Mouse (Mus musculus) right cerebral cortex, adult 18-20 months (tissue): ENCODE results near the gene Acad11.

ENCODE experiments used
- DNase-seq: peaks from one replicate; pipeline ENCODE4 v3.0.0; 2022; ENCODE audit warnings: mixed read lengths

Acad11 gene

GRCm38 (mm10) chr9:104063244-104063961 is at the start of gene Acad11:
Acad11 (plus strand) TSS chr9:104063377.
- peak; percentile 86 for DNase-seq

GRCm38 (mm10) chr9:104014526-104014925 is 48.7 kb upstream of the Acad11 start:
- DNase-seq: no peak

GRCm38 (mm10) chr9:104021026-104021425 is 42.2 kb upstream of the Acad11 start:
- DNase-seq: no peak

- DNase-seq: no peak
These were observed 36.0 kb upstream of the Acad11 start for GRCm38 (mm10) chr9:104027186-104027585.

- DNase-seq: no peak
These were observed 33.3 kb upstream of the Acad11 start for GRCm38 (mm10) chr9:104029861-104030260.

GRCm38 (mm10) chr9:104034231-104034630 is 28.9 kb upstream of the Acad11 start:
- no peak for DNase-seq

- DNase-seq: no peak
These were observed 28.5 kb upstream of the Acad11 start for GRCm38 (mm10) chr9:104034718-104035117.

GRCm38 (mm10) chr9:104035261-104036015 is 27.7 kb upstream of the Acad11 start:
- DNase-seq: peak; percentile 69

GRCm38 (mm10) chr9:104038266-104038665 is 24.9 kb upstream of the Acad11 start:
- no peak for DNase-seq

- no peak for DNase-seq
These were observed 24.0 kb upstream of the Acad11 start for GRCm38 (mm10) chr9:104039031-104039695.

GRCm38 (mm10) chr9:104039742-104040141 is 23.4 kb upstream of the Acad11 start:
- no peak for DNase-seq

GRCm38 (mm10) chr9:104040362-104040761 is 22.8 kb upstream of the Acad11 start, which contains the start of gene Gm28305:
Gm28305 (plus strand) TSS chr9:104040662.
- no peak for DNase-seq

- DNase-seq: no peak
These were observed 19.5 kb upstream of the Acad11 start for GRCm38 (mm10) chr9:104043676-104044075.

- DNase-seq: no peak
These were observed 12.1 kb upstream of the Acad11 start for GRCm38 (mm10) chr9:104051028-104051427.

GRCm38 (mm10) chr9:104062430-104063243 is 540 bp upstream of the Acad11 start, which contains the start of gene Uba5:
Uba5 (minus strand) TSS chr9:104063134.
- peak; percentile 80 for DNase-seq

GRCm38 (mm10) chr9:104064571-104064970 is 1.4 kb downstream of the Acad11 start:
- no peak for DNase-seq

GRCm38 (mm10) chr9:104070241-104070640 is 7.1 kb downstream of the Acad11 start:
- no peak for DNase-seq

- DNase-seq: no peak
These were observed 7.9 kb downstream of the Acad11 start for GRCm38 (mm10) chr9:104070863-104071604.

GRCm38 (mm10) chr9:104075808-104076207 is 12.6 kb downstream of the Acad11 start:
- no peak for DNase-seq

GRCm38 (mm10) chr9:104078780-104079179 is 15.6 kb downstream of the Acad11 start:
- no peak for DNase-seq

- DNase-seq: no peak
These were observed 16.2 kb downstream of the Acad11 start for GRCm38 (mm10) chr9:104079379-104079778.

GRCm38 (mm10) chr9:104080038-104080437 is 16.9 kb downstream of the Acad11 start:
- DNase-seq: no peak
